Mouse (Mus musculus) thymus, postnatal 14 days (tissue): ENCODE results near the gene Mrpl37.

Source experiments
- DNase-seq: peaks from one replicate; pipeline ENCODE4 v3.0.0; 2021

Gene Mrpl37

DNA sequence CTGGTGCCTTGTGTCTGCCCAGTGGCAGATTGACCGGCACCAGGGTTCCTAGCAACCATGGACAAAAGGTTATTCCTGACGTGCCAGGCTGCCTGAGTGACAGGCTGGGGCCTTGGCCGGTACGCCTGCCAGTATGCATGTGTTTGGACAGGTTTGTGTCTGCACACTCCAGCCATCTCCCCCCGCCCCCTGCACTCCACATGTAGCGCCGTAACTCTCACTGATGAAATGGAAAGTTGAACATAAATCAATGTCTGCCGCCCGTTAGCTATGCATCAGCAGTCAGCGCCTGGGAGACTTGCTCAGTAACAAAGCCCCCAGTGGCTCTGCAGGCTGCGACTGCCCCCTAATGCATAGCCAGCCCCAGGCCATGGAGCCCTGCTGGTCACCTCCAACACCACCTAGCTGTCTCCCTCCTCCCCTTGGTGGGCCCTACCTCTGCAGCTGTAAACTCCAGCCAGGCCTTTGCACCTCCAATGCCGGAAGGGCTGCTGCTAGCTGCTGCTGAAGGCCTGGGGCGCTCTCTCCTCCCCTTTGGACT is 50.6 kb downstream of the Mrpl37 start:
- DNase-seq: no peak

GRCm38 (mm10) chr4:107013817-107014260 is 52.8 kb downstream of the Mrpl37 start:
- DNase-seq: no peak

- no peak for DNase-seq
Observed at GRCm38 (mm10) chr4:107013119-107013816, 53.4 kb downstream of the Mrpl37 start.

DNA sequence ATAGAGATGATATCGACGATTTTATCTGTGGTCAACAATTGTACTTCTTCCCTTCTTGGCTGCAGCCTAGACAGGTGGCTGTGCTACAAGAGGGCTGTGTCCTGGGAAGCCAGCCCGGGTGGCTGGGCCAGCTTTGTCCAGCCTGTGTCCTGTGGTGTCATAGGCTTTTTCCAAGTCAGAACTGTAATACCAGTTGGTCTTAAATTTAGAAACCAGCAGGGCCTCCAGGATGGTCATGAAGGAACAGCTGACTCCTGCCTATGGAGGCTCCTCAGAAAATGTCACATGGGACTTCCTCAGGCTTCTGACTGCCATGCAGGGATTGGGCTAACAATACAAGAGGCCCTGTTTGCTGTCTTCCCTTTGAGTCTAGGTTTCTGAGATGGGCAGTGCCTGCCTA is 54.1 kb downstream of the Mrpl37 start:
- no peak for DNase-seq

DNA sequence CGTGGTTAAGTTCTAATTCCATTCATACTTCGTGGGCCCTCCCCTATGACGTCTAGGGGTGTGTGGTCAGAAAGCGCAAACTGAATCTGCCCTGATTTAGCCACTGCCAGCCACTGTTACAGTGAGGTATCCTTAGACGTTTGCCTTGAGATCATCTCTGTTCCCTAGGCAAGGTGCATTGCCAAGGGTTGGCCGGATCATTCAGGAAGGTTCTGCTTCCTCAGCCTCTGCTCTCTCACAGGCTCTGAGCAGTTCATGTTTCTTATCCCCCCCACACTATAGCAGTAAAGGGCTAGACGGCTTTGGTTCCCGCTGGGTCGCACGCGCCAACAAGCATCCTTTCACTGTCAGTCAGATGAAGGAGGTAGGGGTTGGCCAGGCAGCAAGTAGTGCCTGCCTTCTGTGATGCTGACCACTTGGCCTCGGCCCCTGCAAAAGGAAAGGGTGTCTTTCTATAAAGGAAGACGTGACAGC is 54.6 kb downstream of the Mrpl37 start:
- no peak for DNase-seq

- DNase-seq: peak; percentile 30
Observed at GRCm38 (mm10) chr4:107011325-107012004, 55.2 kb downstream of the Mrpl37 start.

DNA sequence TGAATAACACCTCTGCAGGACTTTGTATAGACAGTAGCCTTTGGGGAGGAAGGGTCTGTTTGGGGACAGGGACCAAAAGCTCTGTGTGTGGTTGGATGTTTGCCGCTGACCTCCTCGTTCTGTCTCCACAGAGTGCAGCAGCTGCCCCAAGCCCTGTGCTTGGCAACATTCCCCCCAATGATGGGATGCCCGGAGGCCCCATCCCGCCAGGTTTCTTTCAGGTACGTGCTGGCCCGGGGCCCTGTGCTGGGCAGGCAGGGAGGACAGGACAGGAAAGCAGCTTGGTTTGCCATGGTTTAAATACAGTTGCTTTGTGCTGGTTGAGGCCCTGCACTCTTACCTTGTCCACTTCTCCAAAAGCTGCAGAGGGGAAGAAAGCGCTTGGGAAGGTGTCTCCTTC is 57.1 kb downstream of the Mrpl37 start:
- no peak for DNase-seq

DNA sequence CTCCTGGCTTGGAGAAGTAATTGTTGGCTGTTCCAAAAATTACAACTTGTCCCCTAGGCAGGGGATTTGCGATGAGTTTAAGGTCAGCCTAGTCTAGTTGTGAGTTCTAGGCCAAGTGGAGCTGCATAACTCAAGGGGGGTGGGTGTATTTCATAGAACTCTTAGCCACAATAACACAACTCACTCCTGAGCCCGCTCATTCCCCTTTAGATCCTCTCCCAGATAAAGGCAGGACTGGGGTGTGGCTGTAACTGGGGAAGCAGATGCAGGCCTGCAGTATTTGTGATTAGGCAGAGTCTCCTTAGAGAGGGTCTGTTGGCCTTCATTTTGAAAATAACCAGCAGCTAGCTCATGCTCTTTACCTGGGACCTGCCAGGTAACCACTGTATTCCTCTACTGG is 58.5 kb downstream of the Mrpl37 start:
- no peak for DNase-seq

DNA sequence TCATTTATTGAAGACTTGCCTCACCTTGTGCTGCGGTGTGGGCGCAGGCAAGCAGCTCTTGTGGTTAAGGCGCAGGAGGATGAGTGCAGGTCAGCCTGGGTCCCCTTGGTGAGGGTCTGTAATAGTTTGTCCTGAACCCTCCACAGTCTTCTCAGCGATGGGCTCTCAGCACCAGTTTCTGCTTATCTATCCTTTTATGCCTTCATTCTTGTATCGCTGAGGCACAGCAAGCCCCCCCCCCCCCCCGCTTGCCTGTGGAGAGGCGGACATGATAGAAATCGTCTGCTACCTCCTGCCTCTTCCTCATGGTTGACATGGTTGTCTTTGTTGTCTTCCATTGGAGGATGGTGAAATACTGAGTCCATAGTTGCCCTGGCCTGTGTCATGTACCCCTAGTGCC is 59.3 kb downstream of the Mrpl37 start:
- DNase-seq: no peak

DNA sequence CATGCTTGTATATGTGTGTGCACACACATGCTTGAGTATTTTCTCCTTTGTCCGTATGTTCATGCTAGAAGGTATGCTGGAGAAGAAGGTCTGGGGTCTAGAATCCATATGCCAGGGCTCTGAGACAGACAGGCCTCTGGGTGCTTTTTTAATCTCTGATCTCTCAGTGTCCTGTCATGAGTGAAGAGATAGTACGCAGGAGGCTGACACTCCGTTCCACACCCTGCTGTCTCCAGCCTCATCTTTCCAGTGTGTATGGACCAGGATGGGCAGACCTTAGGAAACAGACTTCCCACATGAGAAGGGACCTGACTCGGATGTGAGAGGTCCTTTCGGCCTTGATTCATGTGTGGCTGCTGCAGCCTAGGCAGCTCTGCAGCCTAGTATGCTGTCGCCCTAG is 59.9 kb downstream of the Mrpl37 start:
- no peak for DNase-seq

DNA sequence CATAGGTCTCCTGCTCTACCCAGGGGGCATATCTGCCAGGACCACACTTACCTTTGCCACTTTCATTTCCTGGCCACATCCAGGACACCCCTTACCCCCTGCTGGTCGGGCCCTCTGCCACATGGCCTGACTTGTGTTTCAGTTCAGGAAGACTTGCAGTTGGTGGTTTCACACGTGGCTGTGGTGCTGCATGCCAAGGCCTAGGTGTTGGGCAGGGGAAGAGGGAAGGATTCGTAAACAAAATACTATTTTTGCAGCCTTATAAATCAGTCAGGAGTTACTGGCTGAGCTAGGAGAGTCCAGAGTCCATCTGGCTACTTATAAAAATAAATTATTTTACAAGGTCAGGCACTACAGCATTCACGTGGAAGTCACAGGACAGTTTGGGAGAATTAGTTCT is 60.4 kb downstream of the Mrpl37 start:
- DNase-seq: peak; percentile 21
